Comparison of ENCODE assay signal across 8 mouse cellular contexts in genomic region chr13:119741390-119742237, GRCm38 (mm10). TPM values are rescaled to one million over a fixed set of nuclear protein-coding genes. Genes with fewer than 3 reads are reported as not detected.
DNase-seq lines count a peak whose midpoint lies in the region; ATAC-seq and TF ChIP-seq lines count a peak whose summit lies in the region.

No protein-coding gene starts in this region.

- H3K27me3 ChIP-seq in embryonic facial prominence, embryonic 13.5 days: no peaks in the 10 kb centered on the region
- H3K27me3 ChIP-seq in limb, embryonic 10.5 days (ENCODE audit: low read depth, poor library complexity, severe bottlenecking): no peaks in the 10 kb centered on the region

- no peak for TF ChIP-seq CTCF in olfactory bulb, adult 2 months (IDR thresholded peaks at IDR 0.05; ENCODE audit: insufficient read depth, low read depth, low read length)

- H3K9me3 ChIP-seq in embryonic facial prominence, embryonic 13.5 days: no peaks in the 10 kb centered on the region
- H3K9me3 ChIP-seq in limb, embryonic 10.5 days (replicated peaks): no peaks in the 10 kb centered on the region

- no peak for ATAC-seq in embryonic facial prominence, embryonic 13.5 days (ENCODE audit: insufficient number of reproducible peaks, insufficient read depth, low FRiP score, low TSS enrichment, low read depth)

- H3K27ac ChIP-seq in embryonic facial prominence, embryonic 13.5 days: no peak overlapping the region
- H3K27ac ChIP-seq in limb, embryonic 10.5 days: 0 out of 2 replicates have a peak overlapping the region, but pooled peaks have one; percentile 15
- peak overlapping the region; percentile 35; the same call in 1 of the 2 replicates for H3K27ac ChIP-seq in olfactory bulb, adult 2 months (ENCODE audit: insufficient read depth, low read depth, low read length)

- no peak for TF ChIP-seq POLR2A in olfactory bulb, adult 2 months (IDR thresholded peaks at IDR 0.05; ENCODE audit: insufficient read depth, low read depth, low read length)

- peak overlapping the region; percentile 62 for H3K4me2 ChIP-seq in embryonic facial prominence, embryonic 13.5 days

- peak overlapping the region; percentile 58 for H3K9ac ChIP-seq in embryonic facial prominence, embryonic 13.5 days

- intact Hi-C loops in left cerebral cortex, postnatal 4 days (cut with DNase I): no loop called here

- H3K36me3 ChIP-seq in embryonic facial prominence, embryonic 13.5 days: no peaks in the 10 kb centered on the region
- H3K36me3 ChIP-seq in limb, embryonic 10.5 days: no peaks in the 10 kb centered on the region

- H3K4me1 ChIP-seq in embryonic facial prominence, embryonic 13.5 days: peaks cover 9% of the 10 kb centered on the region
- peaks cover 19% of the 10 kb centered on the region for H3K4me1 ChIP-seq in limb, embryonic 10.5 days
- H3K4me1 ChIP-seq in olfactory bulb, adult 2 months (ENCODE audit: control insufficient read depth, insufficient read depth, low read length): peaks cover 6% of the 10 kb centered on the region; the same call in 1 of the 2 replicates

- peak; percentile 17 for DNase-seq in left cerebral cortex, postnatal 4 days
- no peak for DNase-seq in left cerebral cortex, adult 11 months (ENCODE audit: low spot score)
- DNase-seq in limb, embryonic 10.5 days (ENCODE audit: low spot score): peak; percentile 42
- no peak for DNase-seq in adrenal gland, adult 8-10 months
- DNase-seq in gastrocnemius, postnatal 25 days: no peak
- no peak for DNase-seq in right cerebral cortex, postnatal 25 days

- H3K4me3 ChIP-seq in embryonic facial prominence, embryonic 13.5 days: peak overlapping the region; percentile 35
- peak overlapping the region; percentile 35 for H3K4me3 ChIP-seq in limb, embryonic 10.5 days
- peak overlapping the region; percentile 8; the same call in 1 of the 2 replicates for H3K4me3 ChIP-seq in olfactory bulb, adult 2 months (ENCODE audit: insufficient read depth, low read depth, low read length)

- WGBS in embryonic facial prominence, embryonic 13.5 days: 3% methylated on average over 19 of the region's 19 CpGs
- 10% methylated on average over 19 of the region's 19 CpGs for WGBS in limb, embryonic 10.5 days
- 15% methylated on average over 19 of the region's 19 CpGs for WGBS in olfactory bulb, adult 2 months

RNA-seq across cellular contexts. Expression of gene Nim1k, which starts 14.1 kb away (rescaled TPM):
- total RNA-seq in left cerebral cortex, postnatal 4 days (2021): 10 to 100 TPM; 11.6 to 12.3 TPM
- 0.77 and 1.4 TPM in 2 replicates for polyA plus RNA-seq in embryonic facial prominence, embryonic 13.5 days (2015; fragmentation: Nextera tagmentation; extraction: Ambion mirVana)
- 1.6 and 1.7 TPM in 2 replicates for polyA plus RNA-seq in limb, embryonic 10.5 days (2016; fragmentation: Nextera tagmentation; extraction: Ambion mirVana)
- polyA plus RNA-seq in olfactory bulb, adult 2 months (2012; ENCODE audit: insufficient read depth, insufficient read length, low replicate concordance, missing spikeins): not detected in 2 replicates
- 1 to 10 TPM; 2.4 to 2.7 (median 2.4) TPM for total RNA-seq in adrenal gland, adult 8-10 months (2022)
- 1 to 10 TPM; 1.1 to 1.3 TPM for total RNA-seq in gastrocnemius, postnatal 25 days (2021)

RNA-seq across cellular contexts. Expression of gene Zfp131, which starts 49.1 kb away (rescaled TPM):
- total RNA-seq in left cerebral cortex, postnatal 4 days (2021): 10 to 100 TPM; 41.1 to 41.8 TPM
- polyA plus RNA-seq in embryonic facial prominence, embryonic 13.5 days (2015; fragmentation: Nextera tagmentation; extraction: Ambion mirVana): 45.0 and 48.6 TPM in 2 replicates
- 41.6 and 45.1 TPM in 2 replicates for polyA plus RNA-seq in limb, embryonic 10.5 days (2016; fragmentation: Nextera tagmentation; extraction: Ambion mirVana)
- polyA plus RNA-seq in olfactory bulb, adult 2 months (2012; ENCODE audit: insufficient read depth, insufficient read length, low replicate concordance, missing spikeins): not detected in 2 replicates
- 10 to 100 TPM; 30.8 to 39.5 (median 34.5) TPM for total RNA-seq in adrenal gland, adult 8-10 months (2022)
- 10 to 100 TPM; 17.4 to 18.4 TPM for total RNA-seq in gastrocnemius, postnatal 25 days (2021)

RNA-seq across cellular contexts. Expression of gene Hmgcs1, which starts 51.4 kb away (rescaled TPM):
- 100 to 1,000 TPM; 814 to 887 TPM for total RNA-seq in left cerebral cortex, postnatal 4 days (2021)
- 156 and 161 TPM in 2 replicates for polyA plus RNA-seq in embryonic facial prominence, embryonic 13.5 days (2015; fragmentation: Nextera tagmentation; extraction: Ambion mirVana)
- 195 and 225 TPM in 2 replicates for polyA plus RNA-seq in limb, embryonic 10.5 days (2016; fragmentation: Nextera tagmentation; extraction: Ambion mirVana)
- polyA plus RNA-seq in olfactory bulb, adult 2 months (2012; ENCODE audit: insufficient read depth, insufficient read length, low replicate concordance, missing spikeins): not detected in 2 replicates
- total RNA-seq in adrenal gland, adult 8-10 months (2022): 100 to 1,000 TPM; 154 to 280 (median 237) TPM
- total RNA-seq in gastrocnemius, postnatal 25 days (2021): 10 to 100 TPM; 30.7 to 30.9 TPM

Comparison
In these comparisons a context has a peak if more than half of its experiments do, and no peak if none do; other contexts are left out.
1. DNase-seq: peak in left cerebral cortex, postnatal 4 days (single experiment) and limb, embryonic 10.5 days (single experiment); none in left cerebral cortex, adult 11 months (single experiment), adrenal gland, adult 8-10 months (single experiment), gastrocnemius, postnatal 25 days (single experiment) and right cerebral cortex, postnatal 25 days (single experiment).
2. RNA of gene Hmgcs1, which starts 51.4 kb away (total RNA-seq): 814 to 887 TPM in left cerebral cortex, postnatal 4 days and 154 to 280 TPM in adrenal gland, adult 8-10 months; 30.7 to 30.9 TPM in gastrocnemius, postnatal 25 days; every median in the first group is over 4 times any median in the second.
3. Peak in every context shown above with its lines, with median percentiles within 50 percentile points of each other: H3K4me3 ChIP-seq.